Mouse (Mus musculus) heart, embryonic 15.5 days (tissue): ENCODE measurements around the gene Olfr1106. TPM values are rescaled to one million over a fixed set of nuclear protein-coding genes. Genes with fewer than 3 reads are reported as not detected.

ENCODE experiments used
- ATAC-seq: fragments of 200-750 bp; cut with Nextera tagmentation; replicated peaks from 2 replicates; pipeline ENCODE4 v1.8.0; 2017; ENCODE audit warnings: low read depth, moderate TSS enrichment; ENCODE audit not compliant: insufficient number of reproducible peaks, insufficient read depth, low FRiP score
- H3K27ac ChIP-seq: fragments of 300-500 bp; sonication (generic); 2 replicates; pipeline ENCODE4 v1.5.1; 2015; ENCODE audit warnings: mild to moderate bottlenecking, inconsistent platforms
- H3K27me3 ChIP-seq: fragments of 300-500 bp; sonication (generic); 2 replicates; pipeline ENCODE4 v1.6.1; 2015; ENCODE audit warnings: inconsistent platforms
- H3K36me3 ChIP-seq: fragments of 300-500 bp; sonication (generic); 2 replicates; pipeline ENCODE4 v1.6.1; 2015; ENCODE audit warnings: mild to moderate bottlenecking, inconsistent platforms
- H3K4me1 ChIP-seq: fragments of 300-500 bp; sonication (generic); replicated peaks from 2 replicates; pipeline ENCODE4 v1.6.1; 2015; ENCODE audit warnings: inconsistent platforms
- H3K4me2 ChIP-seq: fragments of 300-500 bp; sonication (generic); 2 replicates; pipeline ENCODE4 v1.6.1; 2015; ENCODE audit warnings: inconsistent platforms, mild to moderate bottlenecking, moderate library complexity
- H3K4me3 ChIP-seq: fragments of 300-500 bp; sonication (generic); 2 replicates; pipeline ENCODE4 v1.5.1; 2015; ENCODE audit warnings: mild to moderate bottlenecking, inconsistent platforms
- H3K9ac ChIP-seq: fragments of 300-500 bp; sonication (generic); 2 replicates; pipeline ENCODE4 v1.6.1; 2015; ENCODE audit warnings: mild to moderate bottlenecking, inconsistent platforms
- H3K9me3 ChIP-seq: fragments of 300-500 bp; sonication (generic); replicated peaks from 2 replicates; pipeline ENCODE4 v1.6.1; 2016; ENCODE audit warnings: inconsistent platforms
- WGBS: fragments of 180-500 bp; shearing (Covaris S2); methylation state at CpG from one replicate; pipeline ENCODE4 v1.1.7; 2015; ENCODE audit warnings: mixed read lengths; 5-methylcytosine and 5-hydroxymethylcytosine counted together
- polyA plus RNA-seq: library from polyadenylated mRNA; unstranded; fragments of >200 nt; fragmentation: Nextera tagmentation; extraction: Ambion mirVana; gene quantifications from 2 replicates; pipeline ENCODE4 v1.2.1, GENCODE M21; 2015

Olfr1106 gene
- not detected in 2 replicates for polyA plus RNA-seq

DNA sequence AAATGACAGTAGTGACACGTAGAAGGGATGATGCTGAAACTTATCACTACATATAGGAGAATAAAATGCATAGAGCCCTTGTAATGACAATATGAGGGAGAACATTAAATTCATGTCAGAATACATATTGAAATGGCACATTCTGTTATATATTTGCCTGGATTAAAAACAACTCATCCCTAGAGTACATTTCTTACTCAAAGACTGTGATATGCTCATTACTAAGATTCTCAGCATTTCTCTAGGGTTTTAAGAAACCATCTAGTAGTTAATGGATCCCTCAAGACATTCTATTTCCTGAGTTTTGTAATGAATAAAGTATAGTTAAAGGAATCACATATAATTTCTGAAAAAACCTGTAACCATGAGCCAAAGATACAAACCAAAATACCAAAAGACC, at the start of gene Olfr1106:
Gene Olfr1106 (minus strand): TSS at position 101 of the 400 bp plus-strand sequence.
- Histone ChIP-seq H3K9me3 (no peaks in the 10 kb centered on the region), H3K27me3 (no peaks in the 10 kb centered on the region), H3K9ac (no peak within 1 kb of the TSS), H3K4me2 (no peak within 1 kb of the TSS), H3K27ac (no peak within 1 kb of the TSS), H3K4me3 (no peak within 1 kb of the TSS), H3K36me3 (no peaks in the 10 kb centered on the region), H3K4me1 (no peaks in the 10 kb centered on the region)
- 57% methylated on average over 1 of the region's 1 CpGs for WGBS
- ATAC-seq = no peak

DNA sequence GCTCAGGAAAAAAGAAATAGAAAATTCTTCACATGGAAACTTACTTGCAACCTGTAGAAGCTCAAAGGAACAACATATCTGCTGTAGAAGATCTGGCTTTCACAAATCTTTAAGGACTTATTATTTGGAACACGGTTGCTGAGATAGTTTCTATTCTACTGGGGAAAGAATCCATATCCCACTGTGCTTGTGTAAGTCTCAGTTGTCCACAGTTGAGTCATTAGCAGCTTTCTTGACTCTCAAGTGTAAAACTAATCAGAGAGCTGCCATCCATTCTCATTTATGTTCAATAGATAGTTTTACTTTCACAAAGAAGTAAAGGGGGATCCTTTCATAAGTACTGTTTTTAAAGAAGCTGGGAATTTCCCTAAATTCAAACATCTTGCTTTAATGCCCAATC, 43.8 kb upstream of the Olfr1106 start, which contains the start of gene Olfr1109:
Gene Olfr1109 (minus strand): TSS at position 101 of the 400 bp plus-strand sequence.
- H3K27me3 ChIP-seq = no peaks in the 10 kb centered on the region
- H3K9me3 ChIP-seq = no peaks in the 10 kb centered on the region
- no peak for ATAC-seq
- no peak within 1 kb of the TSS for H3K9ac ChIP-seq
- H3K36me3 ChIP-seq = no peaks in the 10 kb centered on the region
- H3K4me3 ChIP-seq = no peak within 1 kb of the TSS
- no peak within 1 kb of the TSS for H3K4me2 ChIP-seq
- H3K4me1 ChIP-seq = no peaks in the 10 kb centered on the region
- no peak within 1 kb of the TSS for H3K27ac ChIP-seq
- WGBS = 78% methylated on average over 1 of the region's 1 CpGs

DNA sequence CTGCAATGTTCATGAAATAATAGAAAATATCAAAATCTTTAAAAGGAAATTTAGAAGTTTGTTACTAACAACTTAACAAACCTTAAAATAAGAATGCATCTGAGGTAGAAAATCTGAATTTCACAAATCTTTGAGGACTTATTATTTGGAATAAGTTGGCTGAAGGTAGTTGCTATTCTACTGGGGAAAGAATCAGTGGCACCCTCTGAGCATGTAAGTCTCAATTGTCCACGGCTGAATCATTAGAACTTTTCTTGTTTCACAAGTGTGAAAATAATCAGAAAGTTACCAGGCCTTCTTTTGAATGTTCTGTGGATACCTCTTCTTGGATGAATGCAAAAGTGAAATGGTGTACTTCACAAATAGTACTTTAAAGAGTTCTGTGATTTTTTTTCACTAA, 23.6 kb upstream of the Olfr1106 start, which contains the start of gene Olfr1107:
Gene Olfr1107 (minus strand): TSS at position 101 of the 400 bp plus-strand sequence.
- H3K36me3 ChIP-seq = no peaks in the 10 kb centered on the region
- H3K27ac ChIP-seq = no peak within 1 kb of the TSS
- ATAC-seq = no peak
- no peak within 1 kb of the TSS for H3K9ac ChIP-seq
- H3K4me2 ChIP-seq = no peak within 1 kb of the TSS
- no peak within 1 kb of the TSS for H3K4me3 ChIP-seq
- 79% methylated on average over 1 of the region's 1 CpGs for WGBS
- H3K9me3 ChIP-seq = no peaks in the 10 kb centered on the region
- no peaks in the 10 kb centered on the region for H3K27me3 ChIP-seq
- H3K4me1 ChIP-seq = no peaks in the 10 kb centered on the region

DNA sequence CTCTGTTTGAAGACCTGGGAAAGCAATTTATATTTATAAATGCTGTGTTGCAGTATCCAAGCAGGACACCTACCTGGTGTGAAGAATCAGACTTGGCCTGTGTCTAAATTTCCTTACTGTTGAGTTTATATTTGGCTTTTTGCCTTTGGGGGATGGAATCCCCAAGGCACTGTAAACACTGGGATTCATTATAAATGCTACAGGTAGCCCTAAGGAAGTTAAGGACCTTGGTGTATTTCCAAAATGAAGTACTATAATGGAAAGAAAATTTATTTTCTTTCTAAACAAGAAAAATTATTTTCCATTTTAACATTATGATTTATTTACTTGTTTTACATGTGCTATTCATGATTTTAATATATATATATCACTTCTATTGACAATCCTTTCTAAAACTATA, 15.6 kb downstream of the Olfr1106 start, which contains the start of gene Olfr1105:
Gene Olfr1105 (minus strand): TSS at position 101 of the 400 bp plus-strand sequence.
- Histone ChIP-seq H3K27me3 (no peaks in the 10 kb centered on the region), H3K9ac (no peak within 1 kb of the TSS), H3K27ac (no peak within 1 kb of the TSS), H3K9me3 (no peaks in the 10 kb centered on the region), H3K4me2 (no peak within 1 kb of the TSS), H3K4me1 (no peaks in the 10 kb centered on the region), H3K4me3 (no peak within 1 kb of the TSS), H3K36me3 (no peaks in the 10 kb centered on the region)
- ATAC-seq = no peak

DNA sequence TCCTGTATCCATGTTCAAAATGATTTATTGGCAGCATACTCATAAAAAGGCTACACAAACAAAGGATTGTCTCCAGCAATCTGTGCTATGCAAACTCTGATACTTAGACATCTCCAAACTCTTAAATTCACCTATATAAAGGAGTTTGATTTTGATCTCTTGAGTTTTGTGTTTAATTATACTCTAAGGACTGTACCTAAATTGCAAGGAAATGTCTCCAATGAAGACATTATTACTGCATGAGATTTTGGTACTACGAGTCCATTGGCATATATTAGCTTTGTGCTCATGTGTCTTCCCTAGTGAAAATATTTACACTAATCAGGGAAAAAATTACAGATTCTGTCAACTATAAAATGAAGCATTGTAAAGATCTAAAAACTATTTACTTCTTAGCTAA, 25.1 kb downstream of the Olfr1106 start, which contains the start of gene Olfr1104:
Gene Olfr1104 (minus strand): TSS at position 101 of the 400 bp plus-strand sequence.
- ATAC-seq = no peak
- Histone ChIP-seq H3K4me2 (no peak within 1 kb of the TSS), H3K36me3 (no peaks in the 10 kb centered on the region), H3K27me3 (no peaks in the 10 kb centered on the region), H3K27ac (no peak within 1 kb of the TSS), H3K9me3 (no peaks in the 10 kb centered on the region), H3K9ac (no peak within 1 kb of the TSS), H3K4me3 (no peak within 1 kb of the TSS), H3K4me1 (no peaks in the 10 kb centered on the region)
- 63% methylated on average over 1 of the region's 1 CpGs for WGBS

DNA sequence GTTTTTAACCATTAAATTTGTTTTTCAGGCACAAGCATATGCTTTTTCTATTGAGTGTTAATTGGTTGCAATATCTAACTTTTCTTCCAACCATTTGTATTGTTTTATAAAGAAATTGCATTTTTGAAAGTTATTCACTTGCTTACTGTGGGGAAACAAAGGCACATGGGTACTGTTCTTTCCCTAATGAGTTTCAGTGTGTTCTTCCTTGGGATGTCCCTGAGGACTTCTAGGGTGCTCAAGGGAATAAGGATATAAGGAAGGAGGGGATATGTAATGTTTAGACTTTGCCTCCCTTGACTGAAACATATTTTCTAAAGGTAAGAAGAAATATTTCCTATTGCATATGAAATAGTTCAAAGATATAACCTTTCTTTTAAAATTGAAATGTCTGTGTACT, 54.0 kb downstream of the Olfr1106 start, which contains the start of gene Olfr1102:
Gene Olfr1102 (plus strand): TSS at position 301 of the 400 bp plus-strand sequence.
- H3K27ac ChIP-seq = no peak within 1 kb of the TSS
- H3K4me3 ChIP-seq = no peak within 1 kb of the TSS
- H3K9me3 ChIP-seq = no peaks in the 10 kb centered on the region
- no peaks in the 10 kb centered on the region for H3K4me1 ChIP-seq
- no peaks in the 10 kb centered on the region for H3K27me3 ChIP-seq
- H3K36me3 ChIP-seq = no peaks in the 10 kb centered on the region
- no peak within 1 kb of the TSS for H3K9ac ChIP-seq
- no peak within 1 kb of the TSS for H3K4me2 ChIP-seq
- no peak for ATAC-seq

Other genes with a start within 250 kb of the Olfr1106 start
- gene Olfr141, start 242.3 kb downstream of the Olfr1106 start, polyA plus RNA-seq = not detected in 2 replicates
- gene Olfr1094, start 227.6 kb downstream of the Olfr1106 start, polyA plus RNA-seq = not detected in 2 replicates
- gene Olfr1095, start 200.6 kb downstream of the Olfr1106 start, polyA plus RNA-seq = not detected in 2 replicates
- not detected in 2 replicates for gene Gm13723, start 177.5 kb downstream of the Olfr1106 start, polyA plus RNA-seq
- not detected in 2 replicates for gene Olfr1097, start 160.1 kb downstream of the Olfr1106 start, polyA plus RNA-seq
- gene Olfr1098, start 127.7 kb downstream of the Olfr1106 start, polyA plus RNA-seq = not detected in 2 replicates
- not detected in 2 replicates for gene Olfr1099, start 91.6 kb downstream of the Olfr1106 start, polyA plus RNA-seq
- gene Olfr1100, start 72.3 kb downstream of the Olfr1106 start, polyA plus RNA-seq = not detected in 2 replicates
- gene Olfr1101, start 61.1 kb downstream of the Olfr1106 start, polyA plus RNA-seq = not detected in 2 replicates
- gene Olfr1102, start 53.9 kb downstream of the Olfr1106 start, polyA plus RNA-seq = not detected in 2 replicates
- gene Olfr1104, start 25.2 kb downstream of the Olfr1106 start, polyA plus RNA-seq = not detected in 2 replicates
- not detected in 2 replicates for gene Olfr1105, start 15.7 kb downstream of the Olfr1106 start, polyA plus RNA-seq
- gene Olfr1107, start 23.5 kb upstream of the Olfr1106 start, polyA plus RNA-seq = not detected in 2 replicates
- not detected in 2 replicates for gene Olfr1109, start 43.7 kb upstream of the Olfr1106 start, polyA plus RNA-seq
- gene Olfr259, start 62.3 kb upstream of the Olfr1106 start, polyA plus RNA-seq = not detected in 2 replicates
- not detected in 2 replicates for gene Olfr1110, start 88.0 kb upstream of the Olfr1106 start, polyA plus RNA-seq
- not detected in 2 replicates for gene Olfr1111, start 100.4 kb upstream of the Olfr1106 start, polyA plus RNA-seq
- gene Olfr1112, start 135.5 kb upstream of the Olfr1106 start, polyA plus RNA-seq = not detected in 2 replicates
- not detected in 2 replicates for gene Olfr1113, start 156.7 kb upstream of the Olfr1106 start, polyA plus RNA-seq
- gene Olfr1115, start 195.7 kb upstream of the Olfr1106 start, polyA plus RNA-seq = not detected in 2 replicates
- not detected in 2 replicates for gene Olfr1116, start 215.3 kb upstream of the Olfr1106 start, polyA plus RNA-seq